ENCODE assay signal across 27 mouse cellular contexts in the genomic region with DNA sequence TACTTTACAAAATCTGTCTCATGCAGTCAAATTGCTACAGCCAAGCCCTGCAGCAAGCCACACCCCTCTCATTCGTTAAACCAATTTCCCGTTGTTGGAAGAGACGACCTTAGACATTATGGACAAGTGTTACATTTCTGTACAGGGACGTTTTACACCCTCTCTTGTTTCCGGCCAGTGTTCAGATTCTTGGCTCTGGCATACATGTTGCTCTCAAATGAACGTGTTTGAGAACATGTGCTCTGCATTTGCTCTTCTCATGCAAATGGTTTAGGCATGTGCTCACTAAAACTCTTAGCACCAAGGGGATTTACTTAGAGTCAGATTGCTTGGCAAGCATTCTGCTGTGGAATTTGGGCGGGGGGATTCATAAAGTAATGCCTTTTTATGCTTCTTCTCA.
DNase-seq lines count a peak whose midpoint lies in the region; ATAC-seq and TF ChIP-seq lines count a peak whose summit lies in the region.
"Had no signal": no experiment of that assay in that cellular context is flagged by ENCODE, and none has a peak within 500 bp of the region (broad histone marks: within the 10 kb centered on the region; RNA-seq: fewer than 3 reads in every experiment).

No protein-coding gene starts in this region.

- WGBS in forebrain, postnatal 0 days: 49% methylated on average over 7 of the region's 7 CpGs
- WGBS in forebrain, embryonic 10.5 days: 85% methylated on average over 7 of the region's 7 CpGs
- 36% methylated on average over 7 of the region's 7 CpGs for WGBS in lung, postnatal 0 days
- WGBS in embryonic facial prominence, embryonic 15.5 days: 21% methylated on average over 7 of the region's 7 CpGs
- WGBS in midbrain, postnatal 0 days: 81% methylated on average over 7 of the region's 7 CpGs

- no peaks in the 10 kb centered on the region for H3K4me1 ChIP-seq in forebrain, postnatal 0 days (ENCODE audit: insufficient read depth)
- no peaks in the 10 kb centered on the region for H3K4me1 ChIP-seq in forebrain, embryonic 10.5 days
- no peaks in the 10 kb centered on the region for H3K4me1 ChIP-seq in lung, postnatal 0 days (ENCODE audit: insufficient read depth, low read depth, low read length)
- peaks cover 11% of the 10 kb centered on the region; the same call in 1 of the 2 replicates for H3K4me1 ChIP-seq in embryonic facial prominence, embryonic 15.5 days
- no peaks in the 10 kb centered on the region for H3K4me1 ChIP-seq in midbrain, postnatal 0 days (ENCODE audit: insufficient read depth, low read length)
- H3K4me1 ChIP-seq: hindbrain, embryonic 10.5 days; kidney, embryonic 15.5 days; liver, embryonic 13.5 days; midbrain, embryonic 13.5 days had no signal

- H3K9me3 ChIP-seq in forebrain, postnatal 0 days (ENCODE audit: low read length): no peaks in the 10 kb centered on the region
- H3K9me3 ChIP-seq in forebrain, embryonic 10.5 days: no peaks in the 10 kb centered on the region
- no peaks in the 10 kb centered on the region for H3K9me3 ChIP-seq in lung, postnatal 0 days (ENCODE audit: low read length)
- H3K9me3 ChIP-seq in embryonic facial prominence, embryonic 15.5 days (replicated peaks): no peaks in the 10 kb centered on the region
- no peaks in the 10 kb centered on the region for H3K9me3 ChIP-seq in midbrain, postnatal 0 days (ENCODE audit: low read length)
- H3K9me3 ChIP-seq: heart, embryonic 13.5 days; hindbrain, embryonic 10.5 days; hindbrain, embryonic 15.5 days; kidney, embryonic 15.5 days; liver, embryonic 13.5 days; midbrain, embryonic 13.5 days had no signal

- no peak overlapping the region for H3K4me3 ChIP-seq in forebrain, postnatal 0 days (ENCODE audit: low read depth, low read length)
- no peak overlapping the region for H3K4me3 ChIP-seq in forebrain, embryonic 10.5 days
- H3K4me3 ChIP-seq in lung, postnatal 0 days (ENCODE audit: low read depth, low read length): no peak overlapping the region
- no peak overlapping the region for H3K4me3 ChIP-seq in embryonic facial prominence, embryonic 15.5 days (replicated peaks)
- H3K4me3 ChIP-seq in midbrain, postnatal 0 days (ENCODE audit: low read depth, low read length): no peak overlapping the region
- H3K4me3 ChIP-seq: heart, embryonic 13.5 days; hindbrain, embryonic 10.5 days; hindbrain, embryonic 15.5 days; kidney, embryonic 15.5 days; liver, embryonic 13.5 days; midbrain, embryonic 13.5 days had no signal

- TF ChIP-seq CTCF in forebrain, postnatal 0 days (IDR thresholded peaks at IDR 0.05; ENCODE audit: low read depth): no peak
- no peak for TF ChIP-seq CTCF in lung, postnatal 0 days (IDR thresholded peaks at IDR 0.05)
- no peak for TF ChIP-seq CTCF in midbrain, postnatal 0 days (IDR thresholded peaks at IDR 0.05)

- H3K27ac ChIP-seq in forebrain, postnatal 0 days (ENCODE audit: low read depth, low read length): no peak overlapping the region
- no peak overlapping the region for H3K27ac ChIP-seq in forebrain, embryonic 10.5 days
- no peak overlapping the region for H3K27ac ChIP-seq in lung, postnatal 0 days (ENCODE audit: low read length)
- H3K27ac ChIP-seq in embryonic facial prominence, embryonic 15.5 days (replicated peaks): peak overlapping the region; percentile 71
- H3K27ac ChIP-seq in midbrain, postnatal 0 days (ENCODE audit: low read depth, low read length): no peak overlapping the region
- H3K27ac ChIP-seq: heart, embryonic 13.5 days; hindbrain, embryonic 10.5 days; hindbrain, embryonic 15.5 days; kidney, embryonic 15.5 days; liver, embryonic 13.5 days; macrophage; midbrain, embryonic 13.5 days had no signal

- TF ChIP-seq EP300 in lung, postnatal 0 days (IDR thresholded peaks at IDR 0.05): no peak

- peak; percentile 58 for ATAC-seq in forebrain, postnatal 0 days
- ATAC-seq in lung, postnatal 0 days: no peak
- peak; percentile 85 for ATAC-seq in embryonic facial prominence, embryonic 15.5 days (ENCODE audit: insufficient number of reproducible peaks, low FRiP score, low TSS enrichment, low read depth)
- no peak for ATAC-seq in midbrain, postnatal 0 days (ENCODE audit: low FRiP score)
- ATAC-seq: forebrain, embryonic 14.5 days; inflammation-experienced regulatory T-cells, adult 6 months; midbrain, embryonic 13.5 days; Patski had no signal

- no peak overlapping the region; the same call in 1 of the 2 replicates for H3K4me2 ChIP-seq in forebrain, postnatal 0 days (ENCODE audit: low read depth)
- no peak overlapping the region for H3K4me2 ChIP-seq in lung, postnatal 0 days (replicated peaks; ENCODE audit: low read depth, low read length)
- H3K4me2 ChIP-seq in embryonic facial prominence, embryonic 15.5 days (replicated peaks): no peak overlapping the region; the same call in 1 of the 2 replicates
- no peak overlapping the region for H3K4me2 ChIP-seq in midbrain, postnatal 0 days (ENCODE audit: low read depth, low read length, poor library complexity, severe bottlenecking)
- H3K4me2 ChIP-seq: heart, embryonic 13.5 days; hindbrain, embryonic 15.5 days; kidney, embryonic 15.5 days; liver, embryonic 13.5 days; midbrain, embryonic 13.5 days had no signal

- H3K36me3 ChIP-seq in forebrain, postnatal 0 days (ENCODE audit: insufficient read depth): no peaks in the 10 kb centered on the region
- no peaks in the 10 kb centered on the region for H3K36me3 ChIP-seq in forebrain, embryonic 10.5 days (replicated peaks)
- H3K36me3 ChIP-seq in lung, postnatal 0 days (ENCODE audit: insufficient read depth, low read length): no peaks in the 10 kb centered on the region
- H3K36me3 ChIP-seq in embryonic facial prominence, embryonic 15.5 days: no peaks in the 10 kb centered on the region
- no peaks in the 10 kb centered on the region for H3K36me3 ChIP-seq in midbrain, postnatal 0 days (ENCODE audit: insufficient read depth, low read length)
- H3K36me3 ChIP-seq: G1E; heart, embryonic 13.5 days; hindbrain, embryonic 10.5 days; hindbrain, embryonic 15.5 days; kidney, embryonic 15.5 days; liver, embryonic 13.5 days; midbrain, embryonic 13.5 days had no signal

- no peaks in the 10 kb centered on the region for H3K27me3 ChIP-seq in forebrain, postnatal 0 days (ENCODE audit: insufficient read depth, low read length)
- H3K27me3 ChIP-seq in forebrain, embryonic 10.5 days (ENCODE audit: poor library complexity, severe bottlenecking): no peaks in the 10 kb centered on the region
- no peaks in the 10 kb centered on the region for H3K27me3 ChIP-seq in lung, postnatal 0 days (replicated peaks; ENCODE audit: insufficient read depth, low read length)
- no peaks in the 10 kb centered on the region for H3K27me3 ChIP-seq in embryonic facial prominence, embryonic 15.5 days
- H3K27me3 ChIP-seq in midbrain, postnatal 0 days (ENCODE audit: insufficient read depth, low read length): no peaks in the 10 kb centered on the region
- H3K27me3 ChIP-seq: heart, embryonic 13.5 days; hindbrain, embryonic 15.5 days; kidney, embryonic 15.5 days; liver, embryonic 13.5 days; midbrain, embryonic 13.5 days; Patski had no signal

- H3K9ac ChIP-seq in forebrain, postnatal 0 days: no peak overlapping the region
- H3K9ac ChIP-seq in lung, postnatal 0 days (replicated peaks; ENCODE audit: low read depth): no peak overlapping the region
- H3K9ac ChIP-seq in embryonic facial prominence, embryonic 15.5 days: no peak overlapping the region
- no peak overlapping the region for H3K9ac ChIP-seq in midbrain, postnatal 0 days (replicated peaks; ENCODE audit: low read length, poor library complexity, severe bottlenecking)
- H3K9ac ChIP-seq: heart, embryonic 13.5 days; hindbrain, embryonic 15.5 days; kidney, embryonic 15.5 days; liver, embryonic 13.5 days; midbrain, embryonic 13.5 days had no signal

- no peak for DNase-seq in forebrain, postnatal 0 days
- DNase-seq in forebrain, embryonic 10.5 days (ENCODE audit: extremely low spot score, low spot score): no peak
- peak; percentile 6 for DNase-seq in lung, postnatal 0 days (ENCODE audit: low spot score)
- DNase-seq in lung, postnatal 14 days: no peak
- no peak for DNase-seq in layer of hippocampus, adult 9-10 months (ENCODE audit: low spot score)
- DNase-seq in midbrain, postnatal 0 days (ENCODE audit: low spot score): no peak
- DNase-seq: adrenal gland, postnatal 14 days; cerebellum, adult 11-12 months; cerebellum, postnatal 10 days; kidney, adult 18-20 months; kidney, postnatal 25 days; layer of hippocampus, postnatal 36 days; liver, embryonic 13.5 days; lung, adult 2 months; thymus, adult 2 months; thymus, postnatal 36 days had no signal

Comparison
In these comparisons a context has a peak if more than half of its experiments do, and no peak if none do; other contexts are left out.
1. ATAC-seq: peak in forebrain, postnatal 0 days (single experiment) and embryonic facial prominence, embryonic 15.5 days (single experiment); none in lung, postnatal 0 days (single experiment) and midbrain, postnatal 0 days (single experiment).